Mouse (Mus musculus): ENCODE results near the gene Rhbdl1. TPM values are rescaled to one million over a fixed set of nuclear protein-coding genes. Genes with fewer than 3 reads are reported as not detected.
A peak's percentile ranks its signal among the peaks of the same experiment; 100 is the strongest.

The Rhbdl1 gene
- polyA plus RNA-seq, 1 experiment from 2014 or later: 1.6 TPM

DNA sequence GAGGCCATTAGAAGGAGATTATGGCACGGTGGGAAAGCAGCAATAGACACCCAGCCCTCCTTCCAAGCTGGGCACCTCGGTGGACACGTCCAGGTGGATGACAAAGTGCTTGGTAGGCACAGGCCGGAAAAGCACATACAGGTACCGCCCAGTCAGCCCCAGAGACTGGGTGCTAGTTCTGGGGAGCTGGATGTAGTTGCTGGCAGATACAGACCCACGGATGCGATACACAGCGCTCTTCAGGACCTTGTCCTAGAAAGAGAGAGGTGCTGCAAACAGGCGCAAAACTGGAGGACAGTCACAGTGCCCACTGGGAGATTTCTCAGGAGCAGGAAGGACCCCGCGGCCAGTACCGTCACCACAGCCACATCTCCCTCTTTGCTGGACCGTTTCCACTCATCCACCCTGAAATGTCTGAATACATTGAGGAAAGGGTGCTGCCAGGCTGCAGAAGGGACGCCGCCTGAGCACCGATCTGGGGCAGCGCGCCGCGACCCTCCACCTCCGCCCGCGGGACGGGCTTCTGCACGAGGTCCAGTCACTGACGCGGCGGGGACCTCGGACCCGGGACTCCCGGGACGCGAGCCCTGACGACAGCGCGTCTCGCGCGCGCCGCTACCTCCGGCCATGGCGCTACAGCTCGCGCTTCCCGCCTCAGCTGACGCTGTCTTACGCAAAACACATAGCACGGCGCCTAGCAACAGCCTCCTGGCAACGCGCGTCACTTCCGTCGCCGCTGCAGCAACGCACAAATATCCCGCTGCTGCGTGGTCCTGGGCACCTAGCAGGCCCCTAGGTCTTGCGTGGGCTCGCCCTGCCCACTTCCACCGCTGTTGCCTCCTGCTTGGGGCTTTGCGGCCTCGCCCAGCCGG, 24.0 kb upstream of the Rhbdl1 start, which contains the start of gene Wdr90:
Gene Wdr90, minus strand, starts transcription at position 670 of the 872 bp plus-strand sequence.
- DNase-seq (ENCODE audit: low spot score) (peak; percentile 86), ATAC-seq (replicated peaks; ENCODE audit: low FRiP score) (peak; percentile 92)
- H3K36me3 ChIP-seq (ENCODE audit: control insufficient read depth, insufficient read depth, low read length): peaks cover 9% of the 10 kb centered on the region; the same call in 1 of the 2 replicates
- H3K4me2 ChIP-seq: peak within 1 kb of the TSS; percentile 91
- H3K27ac ChIP-seq (ENCODE audit: low read depth, low read length): peak within 1 kb of the TSS; percentile 80
- H3K4me3 ChIP-seq (ENCODE audit: low read depth, low read length): peak within 1 kb of the TSS; percentile 65
- no peaks in the 10 kb centered on the region for H3K9me3 ChIP-seq (ENCODE audit: control insufficient read depth, low read length)
- no peaks in the 10 kb centered on the region for H3K27me3 ChIP-seq (replicated peaks; ENCODE audit: control insufficient read depth, insufficient read depth, low read length)
- WGBS: 5% methylated on average over 65 of the region's 65 CpGs
- peak within 1 kb of the TSS; percentile 83 for H3K9ac ChIP-seq (ENCODE audit: low read depth, low read length)
- peaks cover 19% of the 10 kb centered on the region for H3K4me1 ChIP-seq (replicated peaks; ENCODE audit: control insufficient read depth, insufficient read depth, low read length)

DNA sequence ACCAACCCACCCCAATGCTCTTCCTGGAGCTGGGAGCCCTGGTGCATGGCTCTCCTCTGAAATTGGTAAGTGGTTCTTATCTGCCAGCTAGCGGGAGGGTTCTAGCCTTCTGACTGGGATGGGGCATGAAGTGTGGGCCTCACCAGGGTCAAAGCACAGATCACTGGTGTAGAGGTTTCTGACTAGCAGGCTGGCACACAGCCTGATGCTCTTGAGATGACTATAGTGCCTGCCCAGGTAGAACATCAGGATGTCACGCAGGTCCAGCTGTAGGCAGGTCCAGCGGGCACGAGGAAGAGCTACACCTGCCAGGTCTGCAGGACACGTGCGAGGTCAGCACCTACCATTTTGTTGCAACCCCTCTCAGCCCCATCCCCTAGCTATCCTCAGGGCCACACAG, 23.1 kb upstream of the Rhbdl1 start:
- no peaks in the 10 kb centered on the region for H3K9me3 ChIP-seq (ENCODE audit: control insufficient read depth, low read length)
- 90% methylated on average over 6 of the region's 6 CpGs for WGBS
- DNase-seq (ENCODE audit: low spot score) (no peak), ATAC-seq (replicated peaks; ENCODE audit: low FRiP score) (no peak)
- peaks cover 19% of the 10 kb centered on the region for H3K4me1 ChIP-seq (replicated peaks; ENCODE audit: control insufficient read depth, insufficient read depth, low read length)
- peak overlapping the region; percentile 91 for H3K4me2 ChIP-seq
- H3K4me3 ChIP-seq (ENCODE audit: low read depth, low read length): peak overlapping the region; percentile 65
- peaks cover 5% of the 10 kb centered on the region; the same call in 1 of the 2 replicates for H3K36me3 ChIP-seq (ENCODE audit: control insufficient read depth, insufficient read depth, low read length)
- peak overlapping the region; percentile 83; the same call in 1 of the 2 replicates for H3K9ac ChIP-seq (ENCODE audit: low read depth, low read length)
- H3K27me3 ChIP-seq (replicated peaks; ENCODE audit: control insufficient read depth, insufficient read depth, low read length): no peaks in the 10 kb centered on the region
- H3K27ac ChIP-seq (ENCODE audit: low read depth, low read length): no peak overlapping the region

DNA sequence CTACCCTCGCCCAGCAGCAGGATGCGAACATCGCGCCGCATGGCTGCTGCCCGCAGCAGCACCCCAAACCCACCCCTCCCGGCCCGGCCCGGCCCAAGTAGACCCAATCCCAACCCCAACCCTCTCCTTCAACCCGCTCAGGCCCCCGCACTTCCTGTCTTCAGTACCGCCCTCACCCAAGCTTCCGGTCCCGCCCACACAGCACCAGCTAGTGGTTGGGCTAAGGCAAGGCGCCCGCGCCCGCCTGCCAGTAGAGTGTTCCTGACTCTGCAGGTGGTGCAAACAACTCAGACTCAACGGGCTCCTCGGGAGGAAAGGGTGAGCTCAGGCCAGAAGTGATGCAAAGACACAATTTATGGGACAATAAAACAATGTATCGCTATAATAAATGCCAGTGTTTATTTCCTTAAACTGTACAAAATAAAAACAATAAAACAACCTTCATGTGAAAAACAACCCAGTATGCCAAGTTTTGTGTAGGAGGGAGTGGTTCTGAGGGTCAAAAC, 7.4 kb upstream of the Rhbdl1 start, which contains the start of gene Rhot2:
Gene Rhot2, minus strand, starts transcription at position 456 of the 506 bp plus-strand sequence.
- H3K4me2 ChIP-seq: peak within 1 kb of the TSS; percentile 93
- peak; percentile 93 for DNase-seq (ENCODE audit: low spot score)
- peak within 1 kb of the TSS; percentile 93 for H3K9ac ChIP-seq (ENCODE audit: low read depth, low read length)
- H3K36me3 ChIP-seq (ENCODE audit: control insufficient read depth, insufficient read depth, low read length): peaks cover 28% of the 10 kb centered on the region
- peak within 1 kb of the TSS; percentile 85 for H3K4me3 ChIP-seq (ENCODE audit: low read depth, low read length)
- peak; percentile 95 for ATAC-seq (replicated peaks; ENCODE audit: low FRiP score)
- H3K27me3 ChIP-seq (replicated peaks; ENCODE audit: control insufficient read depth, insufficient read depth, low read length): no peaks in the 10 kb centered on the region
- under 1% methylated on average over 21 of the region's 21 CpGs for WGBS
- H3K4me1 ChIP-seq (replicated peaks; ENCODE audit: control insufficient read depth, insufficient read depth, low read length): peaks cover 16% of the 10 kb centered on the region
- no peaks in the 10 kb centered on the region for H3K9me3 ChIP-seq (ENCODE audit: control insufficient read depth, low read length)
- H3K27ac ChIP-seq (ENCODE audit: low read depth, low read length): peak within 1 kb of the TSS; percentile 84

DNA sequence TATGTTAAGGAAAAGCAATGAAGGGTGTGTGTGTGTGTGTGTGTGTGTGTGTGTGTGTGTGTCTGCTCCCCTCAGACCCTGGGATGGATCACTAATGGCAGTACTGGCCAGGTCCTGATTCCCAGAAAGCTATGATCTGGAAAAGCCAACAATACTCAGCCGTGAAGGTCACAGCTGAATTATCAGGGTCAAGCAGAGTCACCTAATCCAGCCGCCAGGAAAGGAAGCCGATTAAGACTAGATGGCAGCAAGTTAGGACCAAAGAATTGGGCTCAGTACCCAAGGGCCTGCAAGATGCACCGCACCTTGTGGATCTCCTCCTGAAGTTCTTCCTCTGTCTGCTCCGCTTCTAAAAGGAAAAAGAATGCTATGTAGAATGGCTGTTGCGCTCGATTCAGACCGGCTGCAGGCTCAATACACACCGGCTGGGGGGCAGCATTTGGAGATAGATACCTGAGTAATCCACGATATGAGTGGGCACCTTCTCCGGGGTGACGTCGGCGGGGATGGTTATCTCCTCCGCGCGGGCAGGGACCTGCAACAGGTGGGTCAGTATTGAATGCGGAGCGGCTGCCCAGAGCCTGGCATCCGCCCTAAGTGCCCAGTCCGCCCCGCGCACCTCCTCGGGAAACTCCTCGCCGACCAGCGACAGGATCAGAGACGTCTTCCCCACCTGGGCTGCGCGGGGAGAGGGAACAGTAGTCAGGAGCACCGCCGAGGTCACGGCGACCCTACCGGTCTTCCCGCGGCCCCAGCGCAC, 6.7 kb upstream of the Rhbdl1 start:
- peak; percentile 63 for ATAC-seq (replicated peaks; ENCODE audit: low FRiP score)
- DNase-seq (ENCODE audit: low spot score): no peak
- Histone ChIP-seq H3K9ac (ENCODE audit: low read depth, low read length) (peak overlapping the region; percentile 93), H3K4me3 (ENCODE audit: low read depth, low read length) (peak overlapping the region; percentile 85), H3K27ac (ENCODE audit: low read depth, low read length) (peak overlapping the region; percentile 84), H3K36me3 (ENCODE audit: control insufficient read depth, insufficient read depth, low read length) (peaks cover 32% of the 10 kb centered on the region), H3K4me1 (replicated peaks; ENCODE audit: control insufficient read depth, insufficient read depth, low read length) (peaks cover 16% of the 10 kb centered on the region), H3K4me2 (peak overlapping the region; percentile 93), H3K9me3 (ENCODE audit: control insufficient read depth, low read length) (no peaks in the 10 kb centered on the region), H3K27me3 (replicated peaks; ENCODE audit: control insufficient read depth, insufficient read depth, low read length) (no peaks in the 10 kb centered on the region)
- 2% methylated on average over 38 of the region's 38 CpGs for WGBS

DNA sequence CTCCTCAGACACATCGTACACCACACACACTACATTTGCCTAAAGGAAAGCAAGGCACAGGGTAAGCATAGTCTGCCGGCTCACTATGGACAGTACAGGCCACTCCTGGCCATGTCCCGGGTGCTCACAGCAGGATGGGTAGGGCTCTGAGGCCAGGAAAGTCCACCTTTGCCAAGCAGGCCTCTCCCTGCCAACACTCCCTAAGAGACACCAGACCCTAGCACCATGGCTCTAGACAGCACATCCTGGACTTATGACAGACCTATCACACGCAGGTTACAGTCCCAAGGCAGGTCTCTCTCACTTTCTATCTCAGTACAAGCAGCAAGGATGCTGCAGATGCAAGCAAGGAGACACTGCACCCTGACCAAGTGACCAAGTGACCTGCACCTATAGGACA, 6.0 kb upstream of the Rhbdl1 start:
- Histone ChIP-seq H3K4me2 (peak overlapping the region; percentile 93), H3K4me3 (ENCODE audit: low read depth, low read length) (peak overlapping the region; percentile 85), H3K27me3 (replicated peaks; ENCODE audit: control insufficient read depth, insufficient read depth, low read length) (no peaks in the 10 kb centered on the region), H3K9ac (ENCODE audit: low read depth, low read length) (peak overlapping the region; percentile 93), H3K27ac (ENCODE audit: low read depth, low read length) (no peak overlapping the region; the same call in none of the 2 replicates), H3K4me1 (replicated peaks; ENCODE audit: control insufficient read depth, insufficient read depth, low read length) (peaks cover 16% of the 10 kb centered on the region), H3K9me3 (ENCODE audit: control insufficient read depth, low read length) (no peaks in the 10 kb centered on the region), H3K36me3 (ENCODE audit: control insufficient read depth, insufficient read depth, low read length) (peaks cover 32% of the 10 kb centered on the region)
- WGBS: 89% methylated on average over 4 of the region's 4 CpGs
- no peak for ATAC-seq (replicated peaks; ENCODE audit: low FRiP score)
- DNase-seq (ENCODE audit: low spot score): no peak

DNA sequence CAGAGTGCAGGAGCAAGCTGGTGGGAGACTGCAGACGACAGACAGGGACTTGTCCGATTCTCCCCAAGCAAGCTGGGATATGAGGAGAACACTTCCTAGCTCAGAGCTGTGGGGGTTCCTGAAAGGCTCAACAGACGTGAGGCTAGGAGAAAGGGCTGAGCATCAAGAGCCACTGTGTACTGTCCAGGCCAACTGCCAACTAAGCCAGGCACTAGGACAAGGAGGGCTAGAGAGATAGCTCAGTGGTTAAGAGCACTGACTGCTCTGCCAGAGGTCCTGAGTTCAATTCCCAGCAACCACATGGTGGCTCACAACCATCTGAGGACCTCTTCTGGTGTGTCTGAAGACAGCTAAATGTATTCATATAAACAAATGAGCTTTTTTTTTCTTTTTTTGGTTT, 5.4 kb upstream of the Rhbdl1 start:
- Histone ChIP-seq H3K9me3 (ENCODE audit: control insufficient read depth, low read length) (no peaks in the 10 kb centered on the region), H3K9ac (ENCODE audit: low read depth, low read length) (no peak overlapping the region), H3K4me1 (replicated peaks; ENCODE audit: control insufficient read depth, insufficient read depth, low read length) (peaks cover 22% of the 10 kb centered on the region), H3K36me3 (ENCODE audit: control insufficient read depth, insufficient read depth, low read length) (peaks cover 36% of the 10 kb centered on the region), H3K4me2 (no peak overlapping the region), H3K4me3 (ENCODE audit: low read depth, low read length) (no peak overlapping the region), H3K27ac (ENCODE audit: low read depth, low read length) (no peak overlapping the region), H3K27me3 (replicated peaks; ENCODE audit: control insufficient read depth, insufficient read depth, low read length) (no peaks in the 10 kb centered on the region)
- ATAC-seq (replicated peaks; ENCODE audit: low FRiP score) (no peak), DNase-seq (ENCODE audit: low spot score) (no peak)
- 86% methylated on average over 3 of the region's 3 CpGs for WGBS

DNA sequence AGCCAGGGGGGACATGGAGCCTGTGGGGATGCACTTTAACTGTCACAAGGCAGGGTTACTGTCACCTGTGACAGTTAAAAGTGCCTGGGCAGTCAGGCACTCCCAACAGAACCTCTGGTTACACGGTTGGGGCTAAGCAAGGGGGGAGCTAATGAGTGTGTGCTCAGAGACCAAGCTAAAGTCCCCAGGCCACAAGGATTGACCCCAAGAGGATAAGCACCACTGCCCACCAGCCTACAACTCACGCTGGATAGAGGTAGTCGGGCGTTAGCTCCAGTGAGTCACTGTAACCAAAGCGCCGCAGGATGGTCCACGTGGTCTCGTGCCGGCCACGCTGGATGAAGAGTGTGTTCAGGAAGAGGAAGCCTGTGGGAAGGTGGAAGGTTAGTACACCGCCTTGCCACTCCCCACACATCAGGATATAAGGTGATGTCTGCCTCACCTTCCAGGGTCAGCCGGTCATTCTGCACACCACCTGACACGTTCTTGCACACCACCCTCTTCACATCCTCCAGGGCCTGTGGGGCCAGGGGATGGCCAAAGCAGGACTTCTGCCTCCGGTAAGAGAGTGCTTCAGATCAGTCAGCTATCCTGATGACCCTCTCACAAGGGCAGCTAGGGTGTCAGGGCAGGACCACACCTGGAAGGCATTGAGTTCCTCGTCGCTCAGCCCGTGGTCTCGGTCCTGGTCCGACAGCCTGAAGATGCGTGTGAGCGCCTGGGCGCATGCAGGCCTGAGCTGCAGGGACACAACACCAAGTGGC, 4.2 kb upstream of the Rhbdl1 start, which contains the start of gene Gm20683:
Gene Gm20683, minus strand, starts transcription at position 647 of the 764 bp plus-strand sequence.
- peaks cover 36% of the 10 kb centered on the region for H3K36me3 ChIP-seq (ENCODE audit: control insufficient read depth, insufficient read depth, low read length)
- H3K4me1 ChIP-seq (replicated peaks; ENCODE audit: control insufficient read depth, insufficient read depth, low read length): peaks cover 33% of the 10 kb centered on the region
- no peak within 1 kb of the TSS for H3K4me3 ChIP-seq (ENCODE audit: low read depth, low read length)
- no peak within 1 kb of the TSS for H3K4me2 ChIP-seq
- no peak within 1 kb of the TSS for H3K27ac ChIP-seq (ENCODE audit: low read depth, low read length)
- no peaks in the 10 kb centered on the region for H3K9me3 ChIP-seq (ENCODE audit: control insufficient read depth, low read length)
- ATAC-seq (replicated peaks; ENCODE audit: low FRiP score): no peak
- WGBS: 93% methylated on average over 22 of the region's 22 CpGs
- H3K27me3 ChIP-seq (replicated peaks; ENCODE audit: control insufficient read depth, insufficient read depth, low read length): no peaks in the 10 kb centered on the region
- DNase-seq (ENCODE audit: low spot score): no peak
- no peak within 1 kb of the TSS for H3K9ac ChIP-seq (ENCODE audit: low read depth, low read length)

DNA sequence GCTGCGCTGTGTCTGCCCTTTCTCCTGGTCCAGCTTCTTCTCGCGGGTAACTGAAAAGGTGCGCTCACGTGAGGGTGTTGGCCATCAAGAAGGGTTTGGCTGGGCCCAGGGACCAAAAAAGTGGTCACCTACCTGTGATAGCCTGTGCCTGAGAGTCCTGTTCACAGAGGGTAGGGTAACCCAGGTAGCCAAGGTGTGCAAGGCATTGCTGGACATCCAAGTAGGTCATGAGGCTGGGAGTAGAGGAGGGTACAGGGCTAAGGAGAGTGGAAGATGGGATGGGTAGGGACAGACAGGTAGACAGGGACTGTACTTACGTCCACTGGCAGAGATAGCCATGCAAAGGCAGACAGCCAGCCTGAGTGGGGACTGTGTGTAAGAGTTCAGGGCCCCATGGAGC, 3.4 kb upstream of the Rhbdl1 start:
- H3K9me3 ChIP-seq (ENCODE audit: control insufficient read depth, low read length): no peaks in the 10 kb centered on the region
- no peak overlapping the region for H3K27ac ChIP-seq (ENCODE audit: low read depth, low read length)
- H3K9ac ChIP-seq (ENCODE audit: low read depth, low read length): no peak overlapping the region
- no peak overlapping the region for H3K4me2 ChIP-seq
- peaks cover 33% of the 10 kb centered on the region for H3K36me3 ChIP-seq (ENCODE audit: control insufficient read depth, insufficient read depth, low read length)
- DNase-seq (ENCODE audit: low spot score): no peak
- 94% methylated on average over 6 of the region's 6 CpGs for WGBS
- no peak for ATAC-seq (replicated peaks; ENCODE audit: low FRiP score)
- no peaks in the 10 kb centered on the region for H3K27me3 ChIP-seq (replicated peaks; ENCODE audit: control insufficient read depth, insufficient read depth, low read length)
- no peak overlapping the region for H3K4me3 ChIP-seq (ENCODE audit: low read depth, low read length)
- H3K4me1 ChIP-seq (replicated peaks; ENCODE audit: control insufficient read depth, insufficient read depth, low read length): peaks cover 38% of the 10 kb centered on the region

Measured in liver, embryonic 11.5 days (tissue).